Mouse (Mus musculus): ENCODE results near the gene Atp1a4. TPM values are rescaled to one million over a fixed set of nuclear protein-coding genes. Genes with fewer than 3 reads are reported as not detected.

The Atp1a4 gene
- total RNA-seq, 2 experiments from 2014 or later = 0.66 to 0.96 TPM

Other genes with a start within 250 kb of the Atp1a4 start
- gene Vangl2, start 230.0 kb downstream of the Atp1a4 start, total RNA-seq (2021) = 1 to 10 TPM; 1.9 to 2.6 TPM
- gene Nhlh1, start 200.8 kb downstream of the Atp1a4 start, total RNA-seq (2021) = not detected
- gene Copa, start 175.9 kb downstream of the Atp1a4 start, total RNA-seq (2021) = 10 to 100 TPM; 80.8 to 80.9 TPM
- 10 to 100 TPM; 33.6 to 34.5 TPM for gene Ncstn, start 175.6 kb downstream of the Atp1a4 start, total RNA-seq (2021)
- 10 to 100 TPM; 88.5 to 95.2 TPM for gene Pex19, start 131.7 kb downstream of the Atp1a4 start, total RNA-seq (2021)
- gene Dcaf8, start 110.3 kb downstream of the Atp1a4 start, total RNA-seq (2021) = 100 to 1,000 TPM; 131 to 134 TPM
- gene Pea15a, start 51.6 kb downstream of the Atp1a4 start, total RNA-seq (2021) = 10 to 100 TPM; 39.2 to 60.3 TPM
- 1,000 to 10,000 TPM; 6,638 to 7,021 TPM for gene Casq1, start 38.5 kb downstream of the Atp1a4 start, total RNA-seq (2021)
- gene Igsf8, start 3.2 kb upstream of the Atp1a4 start, total RNA-seq (2021) = 10 to 100 TPM; 11.1 to 12.5 TPM
- gene Atp1a2, start 39.6 kb upstream of the Atp1a4 start, total RNA-seq (2021) = 1,000 to 10,000 TPM in 1 of 2 experiments, 100 to 1,000 TPM in 1; 826 to 1,026 TPM
- not detected for gene Kcnj9, start 70.9 kb upstream of the Atp1a4 start, total RNA-seq (2021)
- under 1 TPM; 0.29 to 0.96 TPM for gene Kcnj10, start 82.8 kb upstream of the Atp1a4 start, total RNA-seq (2021)
- gene Pigm, start 118.1 kb upstream of the Atp1a4 start, total RNA-seq (2021) = 1 to 10 TPM; 4.4 to 4.8 TPM
- under 1 TPM; 0.33 to 0.57 TPM for gene Slamf9, start 216.9 kb upstream of the Atp1a4 start, total RNA-seq (2021)
- under 1 TPM; 0.37 to 0.51 TPM for gene Igsf9, start 223.4 kb upstream of the Atp1a4 start, total RNA-seq (2021)
- 10 to 100 TPM; 60.4 to 61.2 TPM for gene Tagln2, start 241.6 kb upstream of the Atp1a4 start, total RNA-seq (2021)

All from gastrocnemius, postnatal 14 days (tissue).